Mouse (Mus musculus) gastrocnemius, postnatal 10 days (tissue): ENCODE measurements around the gene Zscan4c. TPM values are rescaled to one million over a fixed set of nuclear protein-coding genes. Genes with fewer than 3 reads are reported as not detected.
"Not testable (repeated sequence)": the region's sequence is repeated elsewhere in the genome, so short reads cannot be mapped to it uniquely, and the experiment has no call there.

ENCODE experiments used
- DNase-seq: peaks from one replicate; pipeline ENCODE4 v3.0.0; 2021; ENCODE audit warnings: mixed read lengths
- long read RNA-seq, 2 experiments: library from polyadenylated mRNA; stranded (forward); transcript quantifications; one replicate each; pipeline ENCODE4 v2.0.0; 2021
- microRNA-seq, 2 experiments: library from miRNA; unstranded; fragments of <30 nt; microRNA quantifications; one replicate each; pipeline ENCODE4 v1.2.0; 2021
- total RNA-seq, 2 experiments: library from RNA; stranded (reverse); gene quantifications; 2 replicates each; pipeline ENCODE4 v1.2.3; 2021

Zscan4c gene
- not detected for total RNA-seq
- long read RNA-seq, experiment 1, result 0 reads
- long read RNA-seq, experiment 2, result 0 reads

DNA sequence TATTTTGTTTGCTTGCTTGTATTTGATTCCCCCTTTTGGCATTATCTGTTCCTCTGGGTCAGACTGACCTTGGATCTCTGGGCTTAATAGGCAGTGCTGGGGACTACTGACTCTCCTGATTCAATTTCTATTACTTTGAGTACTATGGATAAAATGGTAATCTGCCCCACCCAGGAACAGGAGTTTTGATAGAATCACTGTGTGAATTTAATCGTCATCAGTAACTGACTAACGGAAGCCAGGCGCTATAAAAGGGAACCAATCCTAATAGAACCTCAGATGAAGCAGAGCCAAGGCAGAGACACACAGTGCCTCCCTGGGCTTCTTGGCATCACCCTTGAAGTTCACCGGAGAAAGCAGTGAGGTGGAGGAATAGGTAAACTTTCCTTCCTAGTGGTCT is at the start of gene Zscan4c:
Zscan4c (plus strand) TSS at position 301 of the 400 bp plus-strand sequence.
- not testable (repeated sequence) for DNase-seq

Small RNA genes within 50 kb of the gene (microRNA-seq; reads per million reads assigned to microRNA genes)
- gene Mir297-1, result 0 reads per million in 2 experiments

Other genes with a start within 250 kb of the Zscan4c start
- gene Zscan4b, start 100.7 kb upstream of the Zscan4c start, total RNA-seq, result not detected
- not detected for gene Zscan4-ps1, start 63.9 kb downstream of the Zscan4c start, total RNA-seq
- not detected for gene Zscan4d, start 160.4 kb downstream of the Zscan4c start, total RNA-seq